Mouse (Mus musculus) intestine, postnatal 0 days (tissue): ENCODE data around the gene Gm15140. TPM values are rescaled to one million over a fixed set of nuclear protein-coding genes. Genes with fewer than 3 reads are reported as not detected.
"Not testable (repeated sequence)": the region's sequence is repeated elsewhere in the genome, so short reads cannot be mapped to it uniquely, and the experiment has no call there.

Experiments
- ATAC-seq: fragments of 200-750 bp; cut with Nextera tagmentation; 2 replicates; pipeline ENCODE4 v1.8.0; 2017; ENCODE audit warnings: mild to moderate bottlenecking, moderate TSS enrichment, moderate library complexity
- H3K27ac ChIP-seq: fragments of 300-500 bp; sonication (generic); 2 replicates; pipeline ENCODE4 v1.5.1; 2014; ENCODE audit warnings: mild to moderate bottlenecking, low read depth, low read length, moderate library complexity
- H3K27me3 ChIP-seq: fragments of 300-500 bp; sonication (generic); replicated peaks from 2 replicates; pipeline ENCODE4 v1.6.1; 2014; ENCODE audit warnings: low read length, mixed read lengths; ENCODE audit not compliant: control insufficient read depth, insufficient read depth
- H3K36me3 ChIP-seq: fragments of 300-500 bp; sonication (generic); 2 replicates; pipeline ENCODE4 v1.6.1; 2014; ENCODE audit warnings: mild to moderate bottlenecking, moderate library complexity; ENCODE audit not compliant: control insufficient read depth, insufficient read depth
- H3K4me1 ChIP-seq: fragments of 300-500 bp; sonication (generic); replicated peaks from 2 replicates; pipeline ENCODE4 v1.6.1; 2014; ENCODE audit warnings: antibody characterized with exemption, low read length, mixed read lengths; ENCODE audit not compliant: control insufficient read depth, insufficient read depth
- H3K4me2 ChIP-seq: fragments of 300-500 bp; sonication (generic); replicated peaks from 2 replicates; pipeline ENCODE4 v1.6.1; 2014; ENCODE audit warnings: low read depth, mild to moderate bottlenecking, moderate library complexity
- H3K4me3 ChIP-seq: fragments of 300-500 bp; sonication (generic); 2 replicates; pipeline ENCODE4 v1.5.1; 2014; ENCODE audit warnings: low read depth, low read length
- H3K9ac ChIP-seq: fragments of 300-500 bp; sonication (generic); 2 replicates; pipeline ENCODE4 v1.6.1; 2014; ENCODE audit warnings: mild to moderate bottlenecking, low read depth, low read length
- H3K9me3 ChIP-seq: fragments of 300-500 bp; sonication (generic); 2 replicates; pipeline ENCODE4 v1.6.1; 2016; ENCODE audit warnings: mixed run types; ENCODE audit not compliant: control insufficient read depth
- WGBS: fragments of 180-500 bp; shearing (Covaris S2); extraction: QIAGEN DNeasy Blood & Tissue Kit; methylation state at CpG from one replicate; pipeline ENCODE4 v1.1.7; 2014; 5-methylcytosine and 5-hydroxymethylcytosine counted together
- polyA plus RNA-seq: library from polyadenylated mRNA; unstranded; fragments of >200 nt; fragmentation: Nextera tagmentation; extraction: Ambion mirVana; gene quantifications from 2 replicates; pipeline ENCODE4 v1.2.1, GENCODE M21; 2015

The Gm15140 gene
- not detected in 2 replicates for polyA plus RNA-seq

GRCm38 (mm10) chrX:154120585-154120984 lies at the start of gene Gm15140:
TSS of gene Gm15140 (minus strand) at chrX:154120685.
- 66% methylated on average over 1 of the region's 1 CpGs for WGBS
- H3K27ac ChIP-seq, H3K9ac ChIP-seq, H3K4me3 ChIP-seq, H3K4me1 ChIP-seq, H3K36me3 ChIP-seq, ATAC-seq, H3K9me3 ChIP-seq, H3K27me3 ChIP-seq, H3K4me2 ChIP-seq: not testable (repeated sequence)

Other genes starting within 250 kb of the Gm15140 start
- not detected in 2 replicates for gene Samt1, start 108.0 kb downstream of the Gm15140 start, polyA plus RNA-seq
- not detected in 2 replicates for gene 4921511M17Rik, start 86.9 kb downstream of the Gm15140 start, polyA plus RNA-seq
- gene Gm10057, start 65.6 kb downstream of the Gm15140 start, polyA plus RNA-seq: not detected in 2 replicates
- not detected in 2 replicates for gene 4930524N10Rik, start 222.7 kb upstream of the Gm15140 start, polyA plus RNA-seq